Mouse (Mus musculus): Measurements from ENCODE around the gene Spata18. TPM values are rescaled to one million over a fixed set of nuclear protein-coding genes. Genes with fewer than 3 reads are reported as not detected.

Spata18 gene
- polyA plus RNA-seq (2015; fragmentation: Nextera tagmentation; extraction: Ambion mirVana) = 0.68 and 0.76 TPM in 2 replicates

- Histone ChIP-seq H3K27me3 (peaks cover 67% of the 10 kb centered on the region), H3K9me3 (replicated peaks) (no peaks in the 10 kb centered on the region)
- WGBS = under 1% methylated on average over 57 of the region's 57 CpGs
Measured at GRCm38 (mm10) chr5:73651061-73651854, at the start of gene Spata18. TSS of gene Spata18 (plus strand) at chr5:73651379.

GRCm38 (mm10) chr5:73602865-73603264 lies 48.3 kb upstream of the Spata18 start:
- no peak overlapping the region for H3K4me2 ChIP-seq
- no peaks in the 10 kb centered on the region for H3K4me1 ChIP-seq (replicated peaks)
- no peaks in the 10 kb centered on the region for H3K27me3 ChIP-seq
- H3K36me3 ChIP-seq = no peaks in the 10 kb centered on the region
- no peak overlapping the region for H3K27ac ChIP-seq
- H3K9me3 ChIP-seq (replicated peaks) = no peaks in the 10 kb centered on the region
- H3K9ac ChIP-seq = no peak overlapping the region
- ATAC-seq (replicated peaks; ENCODE audit: insufficient number of reproducible peaks, insufficient read depth, low FRiP score, low read depth) = no peak
- WGBS = 67% methylated on average over 3 of the region's 3 CpGs
- H3K4me3 ChIP-seq = no peak overlapping the region

More at GRCm38 (mm10) chr5:73651061-73651854, at the start of gene Spata18:
- peaks cover 29% of the 10 kb centered on the region for H3K4me1 ChIP-seq (replicated peaks)
- no peaks in the 10 kb centered on the region for H3K36me3 ChIP-seq
- H3K4me2 ChIP-seq = peak within 1 kb of the TSS; percentile 99
- peak within 1 kb of the TSS; percentile 65 for H3K4me3 ChIP-seq
- peak within 1 kb of the TSS; percentile 51 for H3K9ac ChIP-seq
- H3K27ac ChIP-seq = no peak within 1 kb of the TSS
- no peak for ATAC-seq (replicated peaks; ENCODE audit: insufficient number of reproducible peaks, insufficient read depth, low FRiP score, low read depth)

- no peak for ATAC-seq (replicated peaks; ENCODE audit: insufficient number of reproducible peaks, insufficient read depth, low FRiP score, low read depth)
- 88% methylated on average over 6 of the region's 6 CpGs for WGBS
Measured at GRCm38 (mm10) chr5:73604542-73604941, 46.6 kb upstream of the Spata18 start.

GRCm38 (mm10) chr5:73604964-73605363 lies 46.2 kb upstream of the Spata18 start:
- Histone ChIP-seq H3K27ac (no peak overlapping the region), H3K9me3 (replicated peaks) (no peaks in the 10 kb centered on the region), H3K4me2 (no peak overlapping the region), H3K4me3 (no peak overlapping the region), H3K27me3 (no peaks in the 10 kb centered on the region), H3K9ac (no peak overlapping the region), H3K36me3 (no peaks in the 10 kb centered on the region), H3K4me1 (replicated peaks) (no peaks in the 10 kb centered on the region)
- ATAC-seq (replicated peaks; ENCODE audit: insufficient number of reproducible peaks, insufficient read depth, low FRiP score, low read depth) = no peak
- 88% methylated on average over 6 of the region's 6 CpGs for WGBS

More at GRCm38 (mm10) chr5:73604542-73604941, 46.6 kb upstream of the Spata18 start:
- no peaks in the 10 kb centered on the region for H3K4me1 ChIP-seq (replicated peaks)
- H3K9me3 ChIP-seq (replicated peaks) = no peaks in the 10 kb centered on the region
- no peak overlapping the region for H3K9ac ChIP-seq
- H3K27ac ChIP-seq = no peak overlapping the region
- H3K27me3 ChIP-seq = no peaks in the 10 kb centered on the region
- H3K4me3 ChIP-seq = no peak overlapping the region
- H3K36me3 ChIP-seq = no peaks in the 10 kb centered on the region
- no peak overlapping the region for H3K4me2 ChIP-seq

- Histone ChIP-seq H3K4me3 (no peak overlapping the region), H3K27ac (no peak overlapping the region), H3K4me2 (no peak overlapping the region), H3K9me3 (replicated peaks) (no peaks in the 10 kb centered on the region), H3K36me3 (no peaks in the 10 kb centered on the region), H3K9ac (no peak overlapping the region), H3K27me3 (no peaks in the 10 kb centered on the region), H3K4me1 (replicated peaks) (no peaks in the 10 kb centered on the region)
- 94% methylated on average over 4 of the region's 4 CpGs for WGBS
- ATAC-seq (replicated peaks; ENCODE audit: insufficient number of reproducible peaks, insufficient read depth, low FRiP score, low read depth) = no peak
Measured at GRCm38 (mm10) chr5:73611071-73611470, 40.1 kb upstream of the Spata18 start.

GRCm38 (mm10) chr5:73613296-73613695 lies 37.9 kb upstream of the Spata18 start:
- no peak overlapping the region for H3K4me2 ChIP-seq
- H3K9ac ChIP-seq = no peak overlapping the region
- H3K4me3 ChIP-seq = no peak overlapping the region
- H3K27me3 ChIP-seq = no peaks in the 10 kb centered on the region
- no peaks in the 10 kb centered on the region for H3K9me3 ChIP-seq (replicated peaks)
- H3K4me1 ChIP-seq (replicated peaks) = no peaks in the 10 kb centered on the region
- WGBS = 85% methylated on average over 8 of the region's 8 CpGs
- no peak overlapping the region for H3K27ac ChIP-seq
- H3K36me3 ChIP-seq = no peaks in the 10 kb centered on the region
- no peak for ATAC-seq (replicated peaks; ENCODE audit: insufficient number of reproducible peaks, insufficient read depth, low FRiP score, low read depth)

GRCm38 (mm10) chr5:73615211-73615610 lies 36.0 kb upstream of the Spata18 start:
- Histone ChIP-seq H3K4me3 (no peak overlapping the region), H3K36me3 (no peaks in the 10 kb centered on the region), H3K4me2 (no peak overlapping the region), H3K9ac (no peak overlapping the region), H3K27me3 (no peaks in the 10 kb centered on the region), H3K27ac (no peak overlapping the region), H3K4me1 (replicated peaks) (no peaks in the 10 kb centered on the region), H3K9me3 (replicated peaks) (no peaks in the 10 kb centered on the region)
- 70% methylated on average over 7 of the region's 7 CpGs for WGBS
- ATAC-seq (replicated peaks; ENCODE audit: insufficient number of reproducible peaks, insufficient read depth, low FRiP score, low read depth) = no peak

GRCm38 (mm10) chr5:73618969-73619368 lies 32.2 kb upstream of the Spata18 start:
- no peak overlapping the region for H3K27ac ChIP-seq
- ATAC-seq (replicated peaks; ENCODE audit: insufficient number of reproducible peaks, insufficient read depth, low FRiP score, low read depth) = no peak
- H3K4me1 ChIP-seq (replicated peaks) = no peaks in the 10 kb centered on the region
- 68% methylated on average over 1 of the region's 1 CpGs for WGBS
- H3K9ac ChIP-seq = no peak overlapping the region
- H3K36me3 ChIP-seq = no peaks in the 10 kb centered on the region
- H3K4me3 ChIP-seq = no peak overlapping the region
- no peaks in the 10 kb centered on the region for H3K27me3 ChIP-seq
- no peaks in the 10 kb centered on the region for H3K9me3 ChIP-seq (replicated peaks)
- H3K4me2 ChIP-seq = no peak overlapping the region

- H3K27me3 ChIP-seq = no peaks in the 10 kb centered on the region
- ATAC-seq (replicated peaks; ENCODE audit: insufficient number of reproducible peaks, insufficient read depth, low FRiP score, low read depth) = no peak
- WGBS = 49% methylated on average over 1 of the region's 1 CpGs
- no peaks in the 10 kb centered on the region for H3K9me3 ChIP-seq (replicated peaks)
- no peak overlapping the region for H3K4me3 ChIP-seq
- H3K4me1 ChIP-seq (replicated peaks) = 0 out of 2 replicates have a peak, but pooled peaks cover 4% of the 10 kb centered on the region
- no peak overlapping the region for H3K9ac ChIP-seq
- no peaks in the 10 kb centered on the region for H3K36me3 ChIP-seq
- no peak overlapping the region for H3K4me2 ChIP-seq
- no peak overlapping the region for H3K27ac ChIP-seq
Measured at GRCm38 (mm10) chr5:73625505-73625904, 25.7 kb upstream of the Spata18 start.

GRCm38 (mm10) chr5:73626842-73627241 lies 24.3 kb upstream of the Spata18 start:
- no peaks in the 10 kb centered on the region for H3K36me3 ChIP-seq
- H3K27me3 ChIP-seq = no peaks in the 10 kb centered on the region
- 88% methylated on average over 7 of the region's 7 CpGs for WGBS
- no peak overlapping the region for H3K4me2 ChIP-seq
- H3K9me3 ChIP-seq (replicated peaks) = no peaks in the 10 kb centered on the region
- H3K27ac ChIP-seq = no peak overlapping the region
- no peak for ATAC-seq (replicated peaks; ENCODE audit: insufficient number of reproducible peaks, insufficient read depth, low FRiP score, low read depth)
- no peak overlapping the region for H3K9ac ChIP-seq
- H3K4me1 ChIP-seq (replicated peaks) = 0 out of 2 replicates have a peak, but pooled peaks cover 5% of the 10 kb centered on the region
- H3K4me3 ChIP-seq = no peak overlapping the region

GRCm38 (mm10) chr5:73627559-73627958 lies 23.6 kb upstream of the Spata18 start:
- Histone ChIP-seq H3K9ac (no peak overlapping the region), H3K27ac (no peak overlapping the region), H3K4me1 (replicated peaks) (0 out of 2 replicates have a peak, but pooled peaks cover 5% of the 10 kb centered on the region), H3K27me3 (no peaks in the 10 kb centered on the region), H3K36me3 (peaks cover 3% of the 10 kb centered on the region; the same call in 1 of the 2 replicates), H3K4me2 (no peak overlapping the region), H3K4me3 (no peak overlapping the region), H3K9me3 (replicated peaks) (no peaks in the 10 kb centered on the region)
- ATAC-seq (replicated peaks; ENCODE audit: insufficient number of reproducible peaks, insufficient read depth, low FRiP score, low read depth) = no peak
- 59% methylated on average over 4 of the region's 4 CpGs for WGBS

- WGBS = 83% methylated on average over 15 of the region's 15 CpGs
- H3K9me3 ChIP-seq (replicated peaks) = no peaks in the 10 kb centered on the region
Measured at GRCm38 (mm10) chr5:73627991-73628390, 23.2 kb upstream of the Spata18 start.

More at GRCm38 (mm10) chr5:73627991-73628390, 23.2 kb upstream of the Spata18 start:
- ATAC-seq (replicated peaks; ENCODE audit: insufficient number of reproducible peaks, insufficient read depth, low FRiP score, low read depth) = no peak
- Histone ChIP-seq H3K9ac (no peak overlapping the region), H3K4me2 (no peak overlapping the region), H3K4me1 (replicated peaks) (0 out of 2 replicates have a peak, but pooled peaks cover 5% of the 10 kb centered on the region), H3K27ac (no peak overlapping the region), H3K27me3 (no peaks in the 10 kb centered on the region), H3K4me3 (no peak overlapping the region), H3K36me3 (peaks cover 4% of the 10 kb centered on the region; the same call in 1 of the 2 replicates)
